Mouse (Mus musculus): ENCODE results near the gene Lsr. TPM values are rescaled to one million over a fixed set of nuclear protein-coding genes. Genes with fewer than 3 reads are reported as not detected.
A peak's percentile ranks its signal among the peaks of the same experiment; 100 is the strongest.
"Not testable (repeated sequence)": the region's sequence is repeated elsewhere in the genome, so short reads cannot be mapped to it uniquely, and the experiment has no call there.

The Lsr gene
- polyA plus RNA-seq, 1 experiment from 2014 or later = 24.1 TPM

DNA sequence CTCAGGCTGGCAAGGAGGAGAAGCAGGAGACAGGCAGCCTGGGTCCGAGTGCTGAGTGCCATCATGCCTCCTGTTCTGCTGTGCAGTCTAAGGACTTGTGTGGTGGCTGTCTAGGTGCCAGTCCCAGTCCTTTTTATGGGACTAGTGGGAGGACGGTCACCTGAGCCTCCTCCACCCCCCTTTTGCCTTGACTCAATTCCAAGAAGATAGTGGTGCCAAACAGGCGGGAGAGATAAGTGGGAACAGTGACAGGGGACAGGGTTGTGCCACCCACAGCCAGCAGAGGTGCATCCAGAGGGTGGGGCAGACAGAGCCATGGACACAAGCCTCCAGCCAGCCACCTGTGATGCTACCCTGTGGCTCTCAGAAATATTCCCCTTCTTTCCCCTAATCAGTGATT, 49.2 kb downstream of the Lsr start:
- WGBS = 69% methylated on average over 3 of the region's 3 CpGs
- Histone ChIP-seq H3K4me1 (ENCODE audit: control insufficient read depth, insufficient read depth, low read depth, low read length) (no peaks in the 10 kb centered on the region), H3K9ac (ENCODE audit: low read depth, low read length) (no peak overlapping the region)

DNA sequence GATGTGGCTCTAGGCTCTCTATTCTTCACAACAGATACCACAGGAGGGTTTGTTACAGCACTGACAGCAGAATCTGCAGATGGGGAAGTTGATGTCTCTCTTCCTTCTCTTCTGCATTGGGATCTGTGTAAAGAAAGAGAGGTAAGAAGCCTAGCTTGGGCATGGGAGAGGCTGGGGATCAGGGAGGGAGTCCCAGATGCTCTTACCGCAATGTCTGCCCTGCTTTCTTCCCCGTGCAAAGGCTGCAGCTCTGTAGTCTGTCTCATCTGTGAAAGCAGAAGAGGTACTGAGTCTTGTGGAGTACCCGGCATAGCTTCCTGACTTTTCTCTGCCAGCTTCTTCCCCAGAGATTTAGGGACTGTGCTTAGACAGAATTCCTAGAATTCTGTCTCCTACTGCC, 50.8 kb downstream of the Lsr start:
- not testable (repeated sequence) for H3K27ac ChIP-seq (ENCODE audit: low read depth, low read length); H3K27me3 ChIP-seq (replicated peaks; ENCODE audit: control insufficient read depth, insufficient read depth, low read length); ATAC-seq; H3K9ac ChIP-seq (ENCODE audit: low read depth, low read length); H3K4me3 ChIP-seq (ENCODE audit: low read length); H3K4me1 ChIP-seq (ENCODE audit: control insufficient read depth, insufficient read depth, low read depth, low read length); H3K4me2 ChIP-seq (ENCODE audit: low read length); H3K9me3 ChIP-seq (ENCODE audit: control insufficient read depth, low read length); H3K36me3 ChIP-seq (ENCODE audit: control insufficient read depth, insufficient read depth, low read length)
- WGBS = 59% methylated on average over 3 of the region's 3 CpGs

More for the DNA sequence above, 49.2 kb downstream of the Lsr start:
- no peak overlapping the region for H3K4me2 ChIP-seq (ENCODE audit: low read length)
- no peaks in the 10 kb centered on the region for H3K9me3 ChIP-seq (ENCODE audit: control insufficient read depth, low read length)
- no peaks in the 10 kb centered on the region for H3K36me3 ChIP-seq (ENCODE audit: control insufficient read depth, insufficient read depth, low read length)
- H3K4me3 ChIP-seq (ENCODE audit: low read length) = no peak overlapping the region
- ATAC-seq = no peak
- H3K27ac ChIP-seq (ENCODE audit: low read depth, low read length) = no peak overlapping the region
- H3K27me3 ChIP-seq (replicated peaks; ENCODE audit: control insufficient read depth, insufficient read depth, low read length) = no peaks in the 10 kb centered on the region

DNA sequence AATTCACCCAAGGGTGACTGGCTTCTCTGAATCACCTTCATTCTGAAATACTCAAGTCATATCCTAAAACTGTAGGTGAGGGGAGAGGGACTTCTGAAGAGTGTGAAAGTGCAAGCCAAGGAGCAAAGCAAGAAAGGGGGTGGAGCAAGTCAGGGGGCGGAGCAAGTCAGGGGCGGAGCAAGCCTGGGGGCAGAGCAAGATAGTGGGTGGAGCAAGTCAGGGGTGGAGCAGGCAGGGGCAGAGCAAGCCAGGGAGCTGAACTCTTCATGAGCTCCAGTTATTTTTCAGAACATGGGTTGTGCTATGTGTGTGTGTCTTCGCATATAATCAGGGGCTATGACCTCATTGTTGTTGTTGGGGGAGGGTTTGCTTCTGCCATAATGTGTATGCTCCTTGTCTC, 53.0 kb downstream of the Lsr start:
- Histone ChIP-seq H3K4me2 (ENCODE audit: low read length) (no peak overlapping the region), H3K9me3 (ENCODE audit: control insufficient read depth, low read length) (no peaks in the 10 kb centered on the region), H3K9ac (ENCODE audit: low read depth, low read length) (no peak overlapping the region), H3K27me3 (replicated peaks; ENCODE audit: control insufficient read depth, insufficient read depth, low read length) (no peaks in the 10 kb centered on the region), H3K4me1 (ENCODE audit: control insufficient read depth, insufficient read depth, low read depth, low read length) (no peaks in the 10 kb centered on the region), H3K4me3 (ENCODE audit: low read length) (no peak overlapping the region), H3K27ac (ENCODE audit: low read depth, low read length) (no peak overlapping the region), H3K36me3 (ENCODE audit: control insufficient read depth, insufficient read depth, low read length) (no peaks in the 10 kb centered on the region)
- WGBS = 57% methylated on average over 3 of the region's 3 CpGs
- no peak for ATAC-seq

DNA sequence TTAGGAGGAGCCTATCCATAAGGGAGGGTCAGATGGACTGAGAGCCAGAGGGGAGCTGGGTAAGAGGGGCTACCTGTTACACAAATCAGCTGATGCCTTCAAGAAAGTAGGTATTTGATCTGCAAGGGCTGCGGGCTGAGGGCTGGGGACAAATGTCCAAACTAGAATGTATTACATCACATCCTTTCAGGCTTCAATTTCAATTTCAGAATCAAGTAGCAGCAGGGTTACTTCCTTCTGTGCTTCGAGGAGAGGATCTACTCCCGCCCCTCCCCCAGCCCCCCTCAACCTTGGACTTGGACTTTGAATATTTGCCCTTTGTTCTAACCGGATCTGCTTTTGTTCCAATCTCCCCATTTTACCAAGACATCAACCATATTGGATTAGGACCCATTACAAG, 56.0 kb downstream of the Lsr start:
- Histone ChIP-seq H3K4me2 (ENCODE audit: low read length) (no peak overlapping the region), H3K27ac (ENCODE audit: low read depth, low read length) (no peak overlapping the region), H3K4me1 (ENCODE audit: control insufficient read depth, insufficient read depth, low read depth, low read length) (no peaks in the 10 kb centered on the region), H3K9me3 (ENCODE audit: control insufficient read depth, low read length) (no peaks in the 10 kb centered on the region), H3K9ac (ENCODE audit: low read depth, low read length) (no peak overlapping the region), H3K4me3 (ENCODE audit: low read length) (no peak overlapping the region), H3K27me3 (replicated peaks; ENCODE audit: control insufficient read depth, insufficient read depth, low read length) (no peaks in the 10 kb centered on the region), H3K36me3 (ENCODE audit: control insufficient read depth, insufficient read depth, low read length) (no peaks in the 10 kb centered on the region)
- 54% methylated on average over 4 of the region's 4 CpGs for WGBS
- no peak for ATAC-seq

DNA sequence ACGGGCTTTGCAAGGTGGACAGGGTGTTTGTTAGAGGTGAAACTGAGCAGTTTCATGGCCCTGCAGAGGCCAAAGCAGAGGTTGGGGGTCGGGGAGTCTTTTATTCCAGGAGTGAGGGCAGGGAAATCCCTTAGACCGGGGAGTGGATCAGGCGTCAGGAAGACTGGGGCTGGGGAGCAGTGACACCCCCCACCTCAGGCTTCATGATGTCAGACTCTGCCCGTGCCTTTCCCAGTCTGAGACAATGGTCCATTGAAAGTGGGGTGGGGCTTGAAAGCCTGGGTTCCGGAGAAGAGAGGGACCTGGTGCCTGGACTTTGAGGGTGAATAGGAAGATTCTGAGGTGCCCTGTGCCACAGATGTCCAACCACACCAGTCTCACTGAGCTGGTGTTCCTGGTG, 56.6 kb downstream of the Lsr start:
- no peaks in the 10 kb centered on the region for H3K36me3 ChIP-seq (ENCODE audit: control insufficient read depth, insufficient read depth, low read length)
- no peak overlapping the region for H3K4me2 ChIP-seq (ENCODE audit: low read length)
- WGBS = 32% methylated on average over 6 of the region's 6 CpGs
- H3K27ac ChIP-seq (ENCODE audit: low read depth, low read length) = no peak overlapping the region
- no peaks in the 10 kb centered on the region for H3K27me3 ChIP-seq (replicated peaks; ENCODE audit: control insufficient read depth, insufficient read depth, low read length)
- no peak overlapping the region for H3K9ac ChIP-seq (ENCODE audit: low read depth, low read length)
- H3K4me1 ChIP-seq (ENCODE audit: control insufficient read depth, insufficient read depth, low read depth, low read length) = no peaks in the 10 kb centered on the region
- H3K4me3 ChIP-seq (ENCODE audit: low read length) = no peak overlapping the region
- H3K9me3 ChIP-seq (ENCODE audit: control insufficient read depth, low read length) = no peaks in the 10 kb centered on the region
- ATAC-seq = no peak

DNA sequence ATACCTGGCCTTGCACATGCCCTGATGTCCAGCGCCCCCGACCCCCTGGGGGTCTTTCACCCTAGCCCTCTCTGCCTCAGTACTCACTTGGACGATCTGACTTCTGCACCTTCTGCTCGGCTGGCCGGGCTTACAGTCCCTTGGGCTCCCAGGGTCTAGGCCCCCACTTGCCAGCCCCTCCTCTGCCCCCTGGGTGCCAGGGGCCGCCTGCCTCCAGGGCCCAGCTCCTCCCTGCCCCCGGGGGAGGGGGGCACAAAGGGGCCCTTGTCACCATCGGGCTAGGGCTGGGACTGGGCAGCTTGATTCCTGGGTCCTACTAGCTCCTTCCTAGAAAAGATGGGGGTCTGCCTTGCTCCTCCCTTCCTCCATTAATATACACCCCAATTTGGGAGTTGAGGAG, 58.5 kb downstream of the Lsr start, which contains the start of gene Mag:
TSS of gene Mag (minus strand) at position 142 of the 400 bp plus-strand sequence.
- Histone ChIP-seq H3K36me3 (ENCODE audit: control insufficient read depth, insufficient read depth, low read length) (no peaks in the 10 kb centered on the region), H3K4me3 (ENCODE audit: low read length) (no peak within 1 kb of the TSS), H3K9me3 (ENCODE audit: control insufficient read depth, low read length) (no peaks in the 10 kb centered on the region), H3K9ac (ENCODE audit: low read depth, low read length) (no peak within 1 kb of the TSS), H3K27ac (ENCODE audit: low read depth, low read length) (no peak within 1 kb of the TSS), H3K27me3 (replicated peaks; ENCODE audit: control insufficient read depth, insufficient read depth, low read length) (no peaks in the 10 kb centered on the region), H3K4me1 (ENCODE audit: control insufficient read depth, insufficient read depth, low read depth, low read length) (no peaks in the 10 kb centered on the region), H3K4me2 (ENCODE audit: low read length) (no peak within 1 kb of the TSS)
- WGBS = 78% methylated on average over 8 of the region's 8 CpGs
- ATAC-seq = no peak

DNA sequence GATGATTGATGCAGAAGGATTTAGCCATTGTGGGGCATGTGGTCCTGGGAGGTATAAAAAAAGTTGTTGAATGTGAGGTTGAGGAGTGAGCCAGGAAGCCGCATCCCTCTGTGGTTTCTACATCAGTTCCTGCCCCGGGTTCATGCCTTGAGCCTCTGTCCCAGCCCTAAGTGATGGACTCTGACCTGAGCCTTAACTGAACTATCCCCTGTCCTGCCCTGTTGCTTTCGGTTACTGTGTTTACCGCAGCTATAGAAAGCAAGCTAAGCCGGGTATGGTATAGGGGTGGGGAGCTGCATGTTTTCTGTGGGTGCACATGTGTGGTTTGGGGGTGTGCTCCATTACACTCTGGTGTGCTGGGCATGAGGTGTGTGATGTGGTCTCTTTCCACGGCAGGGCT, 63.5 kb downstream of the Lsr start:
- Histone ChIP-seq H3K4me2 (ENCODE audit: low read length) (no peak overlapping the region), H3K27me3 (replicated peaks; ENCODE audit: control insufficient read depth, insufficient read depth, low read length) (no peaks in the 10 kb centered on the region), H3K4me3 (ENCODE audit: low read length) (no peak overlapping the region), H3K27ac (ENCODE audit: low read depth, low read length) (no peak overlapping the region), H3K4me1 (ENCODE audit: control insufficient read depth, insufficient read depth, low read depth, low read length) (0 out of 2 replicates have a peak, but pooled peaks cover 2% of the 10 kb centered on the region), H3K9me3 (ENCODE audit: control insufficient read depth, low read length) (no peaks in the 10 kb centered on the region), H3K9ac (ENCODE audit: low read depth, low read length) (no peak overlapping the region), H3K36me3 (ENCODE audit: control insufficient read depth, insufficient read depth, low read length) (no peaks in the 10 kb centered on the region)
- 86% methylated on average over 6 of the region's 6 CpGs for WGBS
- ATAC-seq = no peak

DNA sequence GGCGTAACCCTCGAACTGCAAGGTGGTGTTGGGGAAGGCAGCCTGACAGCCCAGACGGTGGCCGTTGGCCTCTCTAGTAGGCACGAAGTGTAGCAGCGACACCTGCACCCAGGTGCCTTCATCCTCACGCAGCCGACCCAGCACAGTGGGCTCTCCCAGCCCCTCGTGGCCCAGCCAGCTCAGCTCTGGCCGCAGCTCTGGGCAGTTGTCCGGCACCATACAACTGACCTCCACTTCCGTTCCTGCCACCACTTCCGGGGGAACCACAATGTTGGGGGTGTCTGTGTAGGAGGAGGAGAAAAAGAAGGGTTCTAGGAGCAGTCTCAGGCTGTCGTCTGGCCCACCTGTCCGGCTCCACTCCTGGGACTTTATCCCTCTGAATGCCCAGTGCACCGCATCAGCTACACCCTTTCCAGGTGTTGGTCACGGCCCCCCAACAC, 64.3 kb downstream of the Lsr start:
- H3K27ac ChIP-seq (ENCODE audit: low read depth, low read length) = no peak overlapping the region
- H3K4me1 ChIP-seq (ENCODE audit: control insufficient read depth, insufficient read depth, low read depth, low read length) = 0 out of 2 replicates have a peak, but pooled peaks cover 2% of the 10 kb centered on the region
- H3K9ac ChIP-seq (ENCODE audit: low read depth, low read length) = no peak overlapping the region; the same call in 1 of the 2 replicates
- peak overlapping the region; percentile 26 for H3K4me3 ChIP-seq (ENCODE audit: low read length)
- peak; percentile 30; the same call in 1 of the 2 replicates for ATAC-seq
- H3K9me3 ChIP-seq (ENCODE audit: control insufficient read depth, low read length) = no peaks in the 10 kb centered on the region
- peak overlapping the region; percentile 51 for H3K4me2 ChIP-seq (ENCODE audit: low read length)
- 19% methylated on average over 15 of the region's 17 CpGs for WGBS
- no peaks in the 10 kb centered on the region for H3K27me3 ChIP-seq (replicated peaks; ENCODE audit: control insufficient read depth, insufficient read depth, low read length)
- no peaks in the 10 kb centered on the region for H3K36me3 ChIP-seq (ENCODE audit: control insufficient read depth, insufficient read depth, low read length)

DNA sequence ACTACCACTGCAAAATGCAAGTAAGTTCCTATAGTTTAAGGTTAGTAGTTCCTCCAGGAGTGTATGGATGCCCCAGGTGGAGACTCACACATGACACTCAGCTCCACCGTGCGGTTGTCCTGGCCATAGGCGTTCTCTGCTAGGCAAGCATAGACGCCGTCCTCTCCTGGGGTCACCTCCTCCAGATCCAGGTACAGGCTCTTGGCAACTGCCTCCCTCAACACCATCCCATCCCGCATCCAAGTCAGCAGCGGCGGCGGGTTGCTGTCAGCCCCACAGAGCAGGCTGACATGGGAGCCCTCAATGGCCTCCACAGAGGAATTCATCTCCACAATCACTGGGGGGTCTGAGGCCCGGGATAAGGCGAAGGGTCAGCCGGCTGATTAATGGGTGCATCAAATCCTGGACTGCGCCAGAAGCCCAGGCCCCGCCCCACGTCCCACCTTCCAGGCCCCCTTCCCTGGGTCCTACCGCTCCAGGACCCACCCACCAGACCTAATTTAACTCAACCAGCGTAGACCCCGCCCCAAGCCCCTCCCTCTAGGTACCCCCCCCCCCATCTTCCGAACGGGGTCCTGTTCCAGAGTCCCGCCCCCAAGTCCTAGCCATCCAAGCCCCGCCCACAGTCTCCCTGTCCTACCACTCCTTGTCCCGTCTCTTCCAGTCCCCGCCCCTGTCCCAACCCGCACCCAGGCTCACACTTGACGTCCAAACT, 64.8 kb downstream of the Lsr start:
- H3K4me2 ChIP-seq (ENCODE audit: low read length) = peak overlapping the region; percentile 51
- peak; percentile 61 for ATAC-seq
- peak overlapping the region; percentile 44 for H3K9ac ChIP-seq (ENCODE audit: low read depth, low read length)
- H3K4me1 ChIP-seq (ENCODE audit: control insufficient read depth, insufficient read depth, low read depth, low read length) = 0 out of 2 replicates have a peak, but pooled peaks cover 2% of the 10 kb centered on the region
- no peak overlapping the region for H3K27ac ChIP-seq (ENCODE audit: low read depth, low read length)
- H3K9me3 ChIP-seq (ENCODE audit: control insufficient read depth, low read length) = no peaks in the 10 kb centered on the region
- no peaks in the 10 kb centered on the region for H3K27me3 ChIP-seq (replicated peaks; ENCODE audit: control insufficient read depth, insufficient read depth, low read length)
- no peaks in the 10 kb centered on the region for H3K36me3 ChIP-seq (ENCODE audit: control insufficient read depth, insufficient read depth, low read length)
- peak overlapping the region; percentile 26 for H3K4me3 ChIP-seq (ENCODE audit: low read length)
- 3% methylated on average over 21 of the region's 26 CpGs for WGBS
